Mouse (Mus musculus) left cerebral cortex, postnatal 4 days (tissue): ENCODE measurements around the gene Bola3. TPM values are rescaled to one million over a fixed set of nuclear protein-coding genes. Genes with fewer than 3 reads are reported as not detected.
"Not testable (repeated sequence)": the region's sequence is repeated elsewhere in the genome, so short reads cannot be mapped to it uniquely, and the experiment has no call there.

Experiments
- DNase-seq: peaks from one replicate; pipeline ENCODE4 v3.0.0-alpha.2; 2022
- intact Hi-C: fragments of 180-260 bp; cut with DNase I; formaldehyde crosslinking; loops from one replicate; pipeline ENCODE4 v1.15.1; 2025
- total RNA-seq, 2 experiments: library from RNA; stranded (reverse); gene quantifications; 2 replicates each; pipeline ENCODE4 v1.2.3; 2021

Gene Bola3
- total RNA-seq, 2 experiments from 2014 or later: 16.4 to 21.0 TPM

GRCm38 (mm10) chr6:83342957-83343356 lies 6.0 kb upstream of the Bola3 start:
- intact Hi-C loops: no loop called here
- no peak for DNase-seq

GRCm38 (mm10) chr6:83345285-83345684 lies 3.7 kb upstream of the Bola3 start:
- intact Hi-C loops: not testable (repeated sequence)

GRCm38 (mm10) chr6:83347916-83348315 lies 1.0 kb upstream of the Bola3 start:
- intact Hi-C loops: no loop called here
- no peak for DNase-seq

More at GRCm38 (mm10) chr6:83345285-83345684, 3.7 kb upstream of the Bola3 start:
- DNase-seq: not testable (repeated sequence)

- intact Hi-C loops: no loop called here
- DNase-seq: peak; percentile 88
Observed at GRCm38 (mm10) chr6:83349274-83349958, 469 bp downstream of the Bola3 start.

GRCm38 (mm10) chr6:83350172-83350571 lies 1.2 kb downstream of the Bola3 start:
- no peak for DNase-seq
- intact Hi-C loops: no loop called here

GRCm38 (mm10) chr6:83350851-83351405 lies 2.0 kb downstream of the Bola3 start:
- DNase-seq: no peak
- intact Hi-C loops: no loop called here

GRCm38 (mm10) chr6:83351490-83352160 lies 2.7 kb downstream of the Bola3 start:
- DNase-seq: no peak
- intact Hi-C loops: no loop called here

- intact Hi-C loops: no loop called here
- DNase-seq: peak; percentile 61
Observed at GRCm38 (mm10) chr6:83352666-83353410, 3.9 kb downstream of the Bola3 start.

GRCm38 (mm10) chr6:83354856-83355781 lies 6.2 kb downstream of the Bola3 start:
- intact Hi-C loops: loop anchor here (5.0 kb wide), 1 partner anchor 157 kb away; no protein-coding TSS in a partner anchor
- DNase-seq: no peak

- intact Hi-C loops: loop anchor here (5.0 kb wide), 1 partner anchor 156 kb away; no protein-coding TSS in a partner anchor
- DNase-seq: peak; percentile 87
Observed at GRCm38 (mm10) chr6:83356569-83357138, 7.7 kb downstream of the Bola3 start.

GRCm38 (mm10) chr6:83357436-83357835 lies 8.5 kb downstream of the Bola3 start:
- intact Hi-C loops: loop anchor here (5.0 kb wide), 1 partner anchor 155 kb away; no protein-coding TSS in a partner anchor
- DNase-seq: no peak

GRCm38 (mm10) chr6:83361523-83362248 lies 12.7 kb downstream of the Bola3 start:
- intact Hi-C loops: no loop called here
- no peak for DNase-seq

GRCm38 (mm10) chr6:83363075-83363474 lies 14.1 kb downstream of the Bola3 start:
- intact Hi-C loops: no loop called here
- no peak for DNase-seq

- intact Hi-C loops: no loop called here
- no peak for DNase-seq
Observed at GRCm38 (mm10) chr6:83370316-83370965, 21.5 kb downstream of the Bola3 start.

- intact Hi-C loops: no loop called here
- DNase-seq: no peak
Observed at GRCm38 (mm10) chr6:83371350-83371749, 22.4 kb downstream of the Bola3 start.

- DNase-seq: no peak
- intact Hi-C loops: no loop called here
Observed at GRCm38 (mm10) chr6:83373704-83374300, 24.9 kb downstream of the Bola3 start.

- intact Hi-C loops: no loop called here
- no peak for DNase-seq
Observed at GRCm38 (mm10) chr6:83381510-83382491, 32.9 kb downstream of the Bola3 start.
